Mouse (Mus musculus): ENCODE results near the gene Rab17.

GRCm38 (mm10) chr1:90956245-90957096 is 13.0 kb downstream of the Rab17 start:
- no peak for TF ChIP-seq POLR2A (IDR thresholded peaks at IDR 0.05; ENCODE audit: control insufficient read depth in 1 of 2, insufficient read depth in 1 of 2, low read depth in 1 of 2, low read length in 2 of 2, poor library complexity in 1 of 2)
- TF ChIP-seq CTCF (IDR thresholded peaks at IDR 0.05 in 2 of 3, conservative IDR thresholded peaks at IDR 0.05 in 1 of 3; ENCODE audit: control insufficient read depth in 1 of 3, insufficient read depth in 1 of 3, low read depth in 2 of 3, low read length in 3 of 3, poor library complexity in 1 of 3, severe bottlenecking in 1 of 3): peak; percentile 53 to 64 (median 64)

Data from MEL (cell line).